Mouse (Mus musculus) stomach, postnatal 0 days (tissue): ENCODE measurements around the gene Olfr1278. TPM values are rescaled to one million over a fixed set of nuclear protein-coding genes. Genes with fewer than 3 reads are reported as not detected.

Experiments used
- ATAC-seq: fragments of 200-750 bp; cut with Nextera tagmentation; 2 replicates; pipeline ENCODE4 v1.8.0; 2017; ENCODE audit not compliant: low FRiP score, low TSS enrichment
- DNase-seq: peaks from one replicate; pipeline ENCODE4 v3.0.0-alpha.2; 2016; ENCODE audit warnings: low spot score
- H3K27ac ChIP-seq: fragments of 300-500 bp; sonication (generic); replicated peaks from 2 replicates; pipeline ENCODE4 v1.5.1; 2014; ENCODE audit warnings: mild to moderate bottlenecking, control low read depth
- H3K27me3 ChIP-seq: fragments of 300-500 bp; sonication (generic); 2 replicates; pipeline ENCODE4 v1.6.1; 2014; ENCODE audit warnings: low read length; ENCODE audit not compliant: control insufficient read depth, insufficient read depth
- H3K36me3 ChIP-seq: fragments of 300-500 bp; sonication (generic); 2 replicates; pipeline ENCODE4 v1.6.1; 2014; ENCODE audit warnings: low read length, mixed read lengths; ENCODE audit not compliant: control insufficient read depth, insufficient read depth
- H3K4me1 ChIP-seq: fragments of 300-500 bp; sonication (generic); replicated peaks from 2 replicates; pipeline ENCODE4 v1.6.1; 2014; ENCODE audit warnings: antibody characterized with exemption; ENCODE audit not compliant: control insufficient read depth, insufficient read depth
- H3K4me2 ChIP-seq: fragments of 300-500 bp; sonication (generic); replicated peaks from 2 replicates; pipeline ENCODE4 v1.6.1; 2014; ENCODE audit warnings: low read depth, mild to moderate bottlenecking, control low read depth, moderate library complexity
- H3K4me3 ChIP-seq: fragments of 300-500 bp; sonication (generic); 2 replicates; pipeline ENCODE4 v1.5.1; 2014; ENCODE audit warnings: low read depth, low read length, control low read depth
- H3K9ac ChIP-seq: fragments of 300-500 bp; sonication (generic); 2 replicates; pipeline ENCODE4 v1.6.1; 2014; ENCODE audit warnings: mild to moderate bottlenecking, low read length, control low read depth, mixed read lengths
- H3K9me3 ChIP-seq: fragments of 300-500 bp; sonication (generic); 2 replicates; pipeline ENCODE4 v1.6.1; 2016; ENCODE audit warnings: low read length; ENCODE audit not compliant: control insufficient read depth
- CTCF ChIP-seq: IDR thresholded peaks from 2 replicates; pipeline ENCODE4 v1.5.1; 2016; ENCODE audit warnings: antibody characterized with exemption, low read depth, mild to moderate bottlenecking, moderate library complexity
- EP300 ChIP-seq: optimal IDR thresholded peaks from 2 replicates; pipeline ENCODE3; 2016; ENCODE audit warnings: antibody characterized with exemption
- WGBS: fragments of 180-500 bp; shearing (Covaris S2); extraction: QIAGEN DNeasy Blood & Tissue Kit; methylation state at CpG from one replicate; pipeline ENCODE4 v1.1.7; 2014; 5-methylcytosine and 5-hydroxymethylcytosine counted together
- polyA plus RNA-seq: library from polyadenylated mRNA; unstranded; fragments of >200 nt; fragmentation: Nextera tagmentation; extraction: Ambion mirVana; gene quantifications from 2 replicates; pipeline ENCODE4 v1.2.1, GENCODE M21; 2015

The Olfr1278 gene
- not detected in 2 replicates for polyA plus RNA-seq

DNA sequence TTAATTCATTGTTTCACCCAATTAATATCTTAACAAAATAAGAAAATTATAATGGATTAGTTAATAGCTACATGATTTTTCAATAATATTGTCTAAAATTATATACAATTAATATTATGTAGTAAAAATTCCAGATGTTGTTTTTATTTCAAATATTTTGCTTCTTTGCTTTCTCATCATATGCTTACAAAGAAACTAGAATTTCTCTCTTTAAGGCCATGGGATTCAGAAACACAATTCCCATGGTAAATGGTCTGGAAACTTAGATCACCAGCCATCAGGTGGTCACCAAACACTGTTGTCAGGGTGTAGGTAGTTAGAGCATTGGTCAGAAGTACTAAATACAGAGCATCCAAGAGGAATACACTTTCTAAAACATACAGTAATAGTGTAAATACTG, at the start of gene Olfr1278:
TSS of gene Olfr1278 (plus strand) at position 301 of the 400 bp plus-strand sequence.
- no peaks in the 10 kb centered on the region for H3K4me1 ChIP-seq
- H3K4me3 ChIP-seq, result no peak within 1 kb of the TSS
- no peaks in the 10 kb centered on the region for H3K9me3 ChIP-seq
- no peak within 1 kb of the TSS for H3K27ac ChIP-seq
- DNase-seq, result no peak
- TF ChIP-seq CTCF, result no peak
- no peak for TF ChIP-seq EP300
- no peak within 1 kb of the TSS for H3K4me2 ChIP-seq
- H3K9ac ChIP-seq, result no peak within 1 kb of the TSS
- ATAC-seq, result no peak
- H3K27me3 ChIP-seq, result no peaks in the 10 kb centered on the region
- H3K36me3 ChIP-seq, result no peaks in the 10 kb centered on the region

DNA sequence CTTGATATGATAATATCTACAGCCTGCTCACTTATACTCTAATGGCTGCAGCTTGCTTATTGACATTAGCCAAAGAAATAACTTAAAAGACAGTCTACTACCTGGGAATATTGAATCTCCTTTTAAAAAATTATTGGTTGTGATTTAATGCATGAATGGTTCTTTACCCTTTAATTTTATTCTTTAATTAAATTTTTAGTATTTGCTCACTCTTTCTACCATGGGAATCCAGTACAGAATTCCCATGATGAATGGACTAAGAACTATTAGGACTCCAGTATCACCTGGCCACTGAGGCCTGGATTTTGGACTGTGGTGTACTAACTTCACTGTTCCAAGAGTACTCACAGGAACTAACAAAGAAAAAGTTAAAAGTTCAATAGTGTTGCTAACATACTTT, 35.7 kb upstream of the Olfr1278 start, which contains the start of gene Olfr1276:
TSS of gene Olfr1276 (plus strand) at position 301 of the 400 bp plus-strand sequence.
- no peaks in the 10 kb centered on the region for H3K9me3 ChIP-seq
- TF ChIP-seq EP300, result no peak
- TF ChIP-seq CTCF, result no peak
- H3K4me1 ChIP-seq, result no peaks in the 10 kb centered on the region
- ATAC-seq (no peak), DNase-seq (no peak)
- H3K27ac ChIP-seq, result no peak within 1 kb of the TSS
- no peak within 1 kb of the TSS for H3K9ac ChIP-seq
- no peak within 1 kb of the TSS for H3K4me3 ChIP-seq
- no peaks in the 10 kb centered on the region for H3K36me3 ChIP-seq
- H3K27me3 ChIP-seq, result no peaks in the 10 kb centered on the region
- H3K4me2 ChIP-seq, result no peak within 1 kb of the TSS

DNA sequence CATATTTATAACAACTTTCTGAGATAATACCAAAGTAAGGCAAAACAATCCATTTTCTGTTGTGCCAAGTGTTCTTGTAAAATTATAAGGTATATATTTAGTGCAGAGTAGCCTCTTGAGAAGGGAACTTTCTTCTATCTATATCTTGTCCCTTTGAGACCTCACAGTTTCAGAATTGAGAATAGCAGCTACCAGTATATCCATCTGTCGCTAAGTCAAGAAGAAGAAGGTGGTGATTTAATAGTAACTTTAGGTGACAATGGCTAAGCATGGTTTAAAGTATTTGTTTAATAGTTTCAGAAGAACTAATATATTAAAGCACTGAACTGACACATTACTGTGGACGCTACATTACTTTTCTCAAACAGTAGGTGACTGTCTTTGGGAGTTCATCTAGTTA, 15.9 kb upstream of the Olfr1278 start, which contains the start of gene Olfr1277:
TSS of gene Olfr1277 (minus strand) at position 101 of the 400 bp plus-strand sequence.
- no peak within 1 kb of the TSS for H3K4me3 ChIP-seq
- TF ChIP-seq EP300 (no peak), CTCF (no peak)
- ATAC-seq, result no peak
- no peak within 1 kb of the TSS for H3K27ac ChIP-seq
- no peaks in the 10 kb centered on the region for H3K36me3 ChIP-seq
- H3K4me1 ChIP-seq, result no peaks in the 10 kb centered on the region
- no peaks in the 10 kb centered on the region for H3K9me3 ChIP-seq
- H3K9ac ChIP-seq, result no peak within 1 kb of the TSS
- no peak within 1 kb of the TSS for H3K4me2 ChIP-seq
- no peaks in the 10 kb centered on the region for H3K27me3 ChIP-seq
- no peak for DNase-seq
- 68% methylated on average over 2 of the region's 2 CpGs for WGBS

DNA sequence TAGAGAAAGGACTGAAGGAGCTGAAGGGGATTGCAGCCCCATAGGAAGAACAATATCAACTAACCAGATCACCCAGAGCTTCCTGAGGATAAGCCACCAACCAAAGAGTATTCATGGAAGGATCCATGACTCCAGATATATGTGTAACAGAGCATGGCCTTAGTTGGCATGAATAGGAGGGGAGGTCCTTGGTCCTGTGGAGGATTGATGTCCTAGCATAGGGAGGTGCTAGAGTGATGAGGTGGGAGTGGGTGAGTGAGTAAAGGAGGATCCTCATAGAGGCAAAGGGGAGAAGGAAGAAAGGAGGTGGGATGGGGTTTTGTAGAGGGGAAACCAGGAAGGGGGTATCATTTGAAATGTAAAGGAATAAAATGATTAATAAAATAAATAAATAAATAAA, 8.6 kb downstream of the Olfr1278 start:
- no peak overlapping the region for H3K9ac ChIP-seq
- no peak overlapping the region for H3K27ac ChIP-seq
- no peak overlapping the region for H3K4me2 ChIP-seq
- DNase-seq (no peak), ATAC-seq (no peak)
- no peak for TF ChIP-seq EP300
- TF ChIP-seq CTCF, result no peak
- H3K4me3 ChIP-seq, result no peak overlapping the region
- no peaks in the 10 kb centered on the region for H3K4me1 ChIP-seq
- no peaks in the 10 kb centered on the region for H3K9me3 ChIP-seq
- H3K36me3 ChIP-seq, result no peaks in the 10 kb centered on the region
- H3K27me3 ChIP-seq, result no peaks in the 10 kb centered on the region

DNA sequence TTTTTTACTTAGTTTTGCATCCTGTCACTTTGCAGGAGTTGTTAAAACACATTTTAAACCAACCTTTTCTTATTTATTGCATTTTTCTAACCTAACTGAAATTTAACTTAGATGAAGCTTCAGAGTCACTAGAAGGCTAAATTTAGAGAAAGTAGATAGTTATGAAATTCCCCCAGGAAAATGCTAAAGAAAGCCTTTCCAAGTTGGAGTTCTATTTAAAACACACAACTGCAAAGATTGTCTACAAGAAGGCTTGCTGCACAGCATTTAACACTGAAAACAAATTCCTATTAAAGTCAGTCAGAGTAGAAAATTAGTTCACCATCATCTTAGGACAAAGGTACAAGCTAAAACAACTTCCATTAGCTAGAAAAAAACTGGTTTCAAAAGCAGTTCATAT, 10.4 kb downstream of the Olfr1278 start, which contains the start of gene Olfr1279:
TSS of gene Olfr1279 (plus strand) at position 262 of the 400 bp plus-strand sequence.
- H3K4me2 ChIP-seq, result no peak within 1 kb of the TSS
- no peak within 1 kb of the TSS for H3K27ac ChIP-seq
- H3K36me3 ChIP-seq, result no peaks in the 10 kb centered on the region
- DNase-seq (no peak), ATAC-seq (no peak)
- no peak within 1 kb of the TSS for H3K9ac ChIP-seq
- no peak within 1 kb of the TSS for H3K4me3 ChIP-seq
- no peak for TF ChIP-seq EP300
- TF ChIP-seq CTCF, result no peak
- no peaks in the 10 kb centered on the region for H3K27me3 ChIP-seq
- H3K9me3 ChIP-seq, result no peaks in the 10 kb centered on the region
- H3K4me1 ChIP-seq, result no peaks in the 10 kb centered on the region

DNA sequence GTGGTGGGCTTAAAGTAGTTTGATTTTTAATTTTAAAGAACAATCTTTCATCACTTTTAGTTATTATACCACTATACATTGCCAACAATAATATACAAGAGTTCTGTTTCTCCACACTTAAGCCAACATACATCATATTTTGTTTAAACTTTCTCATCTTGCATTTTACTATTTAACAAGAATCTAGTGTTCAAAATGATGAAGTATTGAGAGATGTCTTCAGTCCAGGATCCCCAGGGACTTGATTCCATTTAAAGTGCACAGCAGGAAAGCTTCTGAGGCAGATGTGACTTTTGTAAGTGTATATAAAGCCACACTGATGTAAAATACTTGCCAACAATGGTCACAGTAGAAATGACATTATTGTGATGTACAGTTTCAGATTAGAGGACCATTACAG, 23.8 kb downstream of the Olfr1278 start, which contains the start of gene Olfr1280:
TSS of gene Olfr1280 (plus strand) at position 301 of the 400 bp plus-strand sequence.
- no peak for TF ChIP-seq CTCF
- no peak for TF ChIP-seq EP300
- H3K4me1 ChIP-seq, result no peaks in the 10 kb centered on the region

More for the DNA sequence above, 23.8 kb downstream of the Olfr1278 start, which contains the start of gene Olfr1280:
- no peak within 1 kb of the TSS for H3K4me2 ChIP-seq
- H3K36me3 ChIP-seq, result no peaks in the 10 kb centered on the region
- H3K27me3 ChIP-seq, result no peaks in the 10 kb centered on the region
- ATAC-seq (no peak), DNase-seq (no peak)
- no peak within 1 kb of the TSS for H3K27ac ChIP-seq
- no peak within 1 kb of the TSS for H3K9ac ChIP-seq
- H3K9me3 ChIP-seq, result no peaks in the 10 kb centered on the region
- H3K4me3 ChIP-seq, result no peak within 1 kb of the TSS
